Mouse (Mus musculus) monocyte, adult 5-6 weeks (primary cell): ENCODE results near the gene Crebl2. TPM values are rescaled to one million over a fixed set of nuclear protein-coding genes. Genes with fewer than 3 reads are reported as not detected.

ENCODE experiments used
- ATAC-seq: fragments of 153-309, 156-312 bp; replicated peaks from 2 replicates; pipeline ENCODE4 v1.8.0; 2017; ENCODE audit warnings: mild to moderate bottlenecking; ENCODE audit not compliant: low TSS enrichment, insufficient number of reproducible peaks, severe bottlenecking, poor library complexity, low FRiP score
- total RNA-seq: library from RNA; stranded (forward); fragments of 200-1000, 200-491, 200-594 nt; gene quantifications from 3 replicates; pipeline ENCODE4 v1.2.3, GENCODE M21; 2017

Crebl2 gene
- 25.9 to 36.8 TPM (median 29.9 TPM) in 3 replicates for total RNA-seq

GRCm38 (mm10) chr6:134829786-134830700 is at the start of gene Crebl2:
Gene Crebl2 (plus strand): TSS chr6:134830154.
- ATAC-seq = peak; percentile 92

GRCm38 (mm10) chr6:134781494-134781913 is 48.5 kb upstream of the Crebl2 start:
- no peak for ATAC-seq

- ATAC-seq = 0 out of 2 replicates have a peak, but pooled peaks have one; percentile 20
These were observed 47.1 kb upstream of the Crebl2 start for GRCm38 (mm10) chr6:134782900-134783299.

GRCm38 (mm10) chr6:134786426-134786825 is 43.5 kb upstream of the Crebl2 start:
- no peak for ATAC-seq

- no peak for ATAC-seq
These were observed 40.9 kb upstream of the Crebl2 start for GRCm38 (mm10) chr6:134789100-134789499.

- peak; percentile 44; the same call in 1 of the 2 replicates for ATAC-seq
These were observed 38.5 kb upstream of the Crebl2 start for GRCm38 (mm10) chr6:134791251-134792118.

- ATAC-seq = peak; percentile 64
These were observed 37.6 kb upstream of the Crebl2 start, which contains the start of gene Dusp16 for GRCm38 (mm10) chr6:134792141-134793045. Gene Dusp16 (minus strand): TSS chr6:134792625.

GRCm38 (mm10) chr6:134793046-134793806 is 36.7 kb upstream of the Crebl2 start:
- no peak for ATAC-seq

GRCm38 (mm10) chr6:134793911-134794520 is 35.9 kb upstream of the Crebl2 start:
- peak; percentile 60 for ATAC-seq

- ATAC-seq = peak; percentile 72
These were observed 33.7 kb upstream of the Crebl2 start for GRCm38 (mm10) chr6:134796297-134796696.

- ATAC-seq = no peak
These were observed 28.5 kb upstream of the Crebl2 start for GRCm38 (mm10) chr6:134801483-134801882.

GRCm38 (mm10) chr6:134802641-134803043 is 27.3 kb upstream of the Crebl2 start:
- peak; percentile 87 for ATAC-seq

- ATAC-seq = no peak
These were observed 25.1 kb upstream of the Crebl2 start for GRCm38 (mm10) chr6:134804736-134805277.

- ATAC-seq = no peak
These were observed 23.8 kb upstream of the Crebl2 start for GRCm38 (mm10) chr6:134806130-134806529.

- peak; percentile 58 for ATAC-seq
These were observed 22.9 kb upstream of the Crebl2 start for GRCm38 (mm10) chr6:134807091-134807490.

- no peak for ATAC-seq
These were observed 22.2 kb upstream of the Crebl2 start for GRCm38 (mm10) chr6:134807794-134808193.

GRCm38 (mm10) chr6:134813066-134813465 is 16.9 kb upstream of the Crebl2 start:
- ATAC-seq = no peak
